Mouse (Mus musculus) thymus, adult 2 months (tissue): ENCODE measurements at regions not wholly inside any gene's neighbourhood (a gene's known extent, or its start where the extent isn't known, plus 50 kb on each side); places are given as distances from the start of the nearest gene placed in this dataset.

ENCODE experiments used
- CTCF ChIP-seq: fragments of 200-500 bp; IDR thresholded peaks from 2 replicates; pipeline ENCODE4 v1.5.1; 2012; ENCODE audit warnings: mild to moderate bottlenecking, control low read depth, low read length, moderate library complexity, borderline replicate concordance; ENCODE audit not compliant: control insufficient read depth, poor library complexity, insufficient read depth; ENCODE audit errors: extremely low read depth
- POLR2A ChIP-seq: fragments of 200-500 bp; IDR thresholded peaks from 2 replicates; pipeline ENCODE4 v1.6.1; 2012; ENCODE audit warnings: mild to moderate bottlenecking, low read length, control low read depth, moderate library complexity; ENCODE audit not compliant: control insufficient read depth, poor library complexity, insufficient read depth; ENCODE audit errors: extremely low read depth

GRCm38 (mm10) chr11:111875406-111875805 lies 809.4 kb downstream of the Kcnj2 start:
- TF ChIP-seq CTCF (no peak), POLR2A (no peak)
